Mouse (Mus musculus) lung, postnatal 0 days (tissue): ENCODE results near the gene Kalrn.

Source experiments
- CTCF ChIP-seq: IDR thresholded peaks from 2 replicates; pipeline ENCODE4 v1.5.1; 2016; ENCODE audit warnings: antibody characterized with exemption, mild to moderate bottlenecking
- EP300 ChIP-seq: IDR thresholded peaks from 2 replicates; pipeline ENCODE4 v1.6.1; 2016; ENCODE audit warnings: antibody characterized with exemption, mild to moderate bottlenecking, control low read depth

DNA sequence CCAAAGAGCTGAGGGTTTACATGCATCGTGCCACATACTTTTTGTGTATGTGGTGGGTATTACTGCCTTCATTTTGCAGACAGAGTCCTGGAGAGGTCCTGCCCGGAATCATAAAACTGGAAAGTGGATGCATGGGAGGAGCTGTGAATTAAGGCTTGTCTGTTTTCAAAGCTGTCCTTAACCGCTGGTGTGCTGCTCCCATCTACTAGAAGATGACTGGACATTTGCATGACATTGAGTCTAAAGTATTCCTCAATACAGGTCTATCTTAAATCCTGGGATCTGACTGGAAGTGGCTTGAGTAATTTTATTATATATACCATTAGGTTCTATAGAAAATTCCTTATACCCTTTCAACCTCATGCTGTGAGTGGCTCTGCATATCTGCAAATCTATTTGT, 418.4 kb downstream of the Kalrn start:
- TF ChIP-seq CTCF = no peak
- TF ChIP-seq EP300 = no peak
